Mouse (Mus musculus): ENCODE measurements around the gene Terf2ip. TPM values are rescaled to one million over a fixed set of nuclear protein-coding genes. Genes with fewer than 3 reads are reported as not detected.

Terf2ip gene
- 10 to 100 TPM; 42.9 to 43.9 TPM for total RNA-seq (2021)
- long read RNA-seq, transcript Terf2ip-201 (3 exons, 3,560 nt): major isoform, 137 of 143 reads
- long read RNA-seq, partial matches to known transcripts: 0 of 143 reads
- long read RNA-seq, other reads (novel, unspliced or antisense): 6 of 143 reads

DNA sequence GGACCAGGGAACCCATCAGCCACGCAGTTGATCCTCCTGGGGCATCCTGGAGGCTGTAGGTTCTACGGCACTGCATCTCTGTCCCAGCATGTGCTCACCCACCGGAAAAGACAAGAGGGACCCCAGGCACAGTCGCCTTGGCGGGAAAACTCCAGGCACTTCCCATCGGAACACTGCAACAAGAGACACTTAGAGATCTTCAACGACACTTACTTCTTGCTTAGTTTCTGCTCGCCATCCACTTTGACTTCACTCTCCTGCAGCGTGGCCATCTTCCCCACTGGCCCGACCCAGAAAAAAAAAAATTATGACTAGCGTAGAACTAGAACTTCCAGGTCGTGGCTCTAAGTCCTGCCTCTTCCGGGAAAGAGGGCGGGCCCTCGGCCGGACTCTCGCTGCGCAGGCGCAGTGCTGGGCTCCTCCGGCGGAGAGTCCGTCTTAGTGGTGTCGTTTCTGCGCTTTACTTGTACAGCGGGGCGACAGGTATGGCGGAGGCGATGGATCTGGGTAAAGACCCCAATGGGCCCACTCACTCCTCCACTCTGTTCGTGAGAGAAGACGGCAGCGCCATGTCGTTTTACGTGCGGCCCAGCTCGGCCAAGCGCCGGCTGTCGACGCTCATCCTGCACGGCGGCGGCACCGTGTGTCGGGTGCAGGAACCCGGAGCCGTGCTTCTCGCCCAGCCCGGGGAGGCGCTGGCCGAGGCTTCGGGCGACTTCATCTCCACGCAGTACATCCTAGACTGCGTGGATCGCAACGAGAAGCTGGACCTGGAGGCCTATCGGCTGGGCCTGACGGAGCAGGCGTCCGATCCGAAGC, at the start of gene Terf2ip, which contains the start of gene Kars:
TSS of gene Terf2ip (plus strand) at position 402 of the 819 bp plus-strand sequence.
TSS of gene Kars (minus strand) at position 327 of the 819 bp plus-strand sequence.
- peak; percentile 90 to 93 for DNase-seq (ENCODE audit: low spot score in 2 of 2)

- DNase-seq (ENCODE audit: low spot score in 2 of 2): no peak
Observed at GRCm38 (mm10) chr8:111962589-111962988, 48.6 kb upstream of the Terf2ip start.

DNA sequence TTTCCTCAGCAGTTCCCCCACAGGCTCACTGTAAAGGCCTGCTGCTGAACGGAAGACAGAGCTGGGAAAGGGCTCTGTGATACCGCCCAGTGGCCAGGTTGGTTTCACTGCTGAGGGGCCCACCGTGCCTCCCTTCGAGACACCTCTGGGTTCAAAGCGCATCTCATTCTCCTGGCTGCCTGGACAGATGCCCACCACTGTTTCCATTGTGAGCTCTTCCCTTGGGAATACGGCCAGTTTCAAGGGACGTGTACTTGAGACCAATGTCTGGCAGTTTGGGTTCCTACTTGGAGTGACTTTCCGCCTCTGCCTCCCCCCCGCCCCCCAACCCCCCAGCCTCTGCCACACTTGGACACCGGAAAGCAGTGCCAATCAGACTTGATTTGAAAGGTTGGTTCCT, 48.1 kb upstream of the Terf2ip start:
- no peak for DNase-seq (ENCODE audit: low spot score in 2 of 2)

DNA sequence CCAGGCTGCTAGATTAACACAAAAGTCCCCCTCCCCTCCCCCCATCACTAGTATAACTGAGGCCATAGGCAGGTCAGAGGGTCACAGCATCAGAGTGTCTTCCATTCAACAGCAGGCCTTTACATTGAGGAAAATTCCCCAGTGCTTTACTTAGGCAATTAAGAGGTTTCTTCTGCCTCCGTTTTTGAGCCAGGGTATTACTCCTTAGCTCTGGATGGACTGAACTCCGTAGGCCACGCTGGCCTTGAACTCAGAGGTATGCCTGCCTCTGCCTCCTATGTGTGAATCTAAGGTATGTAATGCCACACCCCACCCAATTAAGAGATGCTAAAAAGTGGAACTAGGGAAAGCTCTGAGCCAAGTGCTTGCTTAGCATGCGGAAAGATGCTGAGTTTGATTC, 47.7 kb upstream of the Terf2ip start:
- DNase-seq (ENCODE audit: low spot score in 2 of 2): no peak

- no peak for DNase-seq (ENCODE audit: low spot score in 2 of 2)
Observed at GRCm38 (mm10) chr8:111964351-111964750, 46.8 kb upstream of the Terf2ip start.

DNA sequence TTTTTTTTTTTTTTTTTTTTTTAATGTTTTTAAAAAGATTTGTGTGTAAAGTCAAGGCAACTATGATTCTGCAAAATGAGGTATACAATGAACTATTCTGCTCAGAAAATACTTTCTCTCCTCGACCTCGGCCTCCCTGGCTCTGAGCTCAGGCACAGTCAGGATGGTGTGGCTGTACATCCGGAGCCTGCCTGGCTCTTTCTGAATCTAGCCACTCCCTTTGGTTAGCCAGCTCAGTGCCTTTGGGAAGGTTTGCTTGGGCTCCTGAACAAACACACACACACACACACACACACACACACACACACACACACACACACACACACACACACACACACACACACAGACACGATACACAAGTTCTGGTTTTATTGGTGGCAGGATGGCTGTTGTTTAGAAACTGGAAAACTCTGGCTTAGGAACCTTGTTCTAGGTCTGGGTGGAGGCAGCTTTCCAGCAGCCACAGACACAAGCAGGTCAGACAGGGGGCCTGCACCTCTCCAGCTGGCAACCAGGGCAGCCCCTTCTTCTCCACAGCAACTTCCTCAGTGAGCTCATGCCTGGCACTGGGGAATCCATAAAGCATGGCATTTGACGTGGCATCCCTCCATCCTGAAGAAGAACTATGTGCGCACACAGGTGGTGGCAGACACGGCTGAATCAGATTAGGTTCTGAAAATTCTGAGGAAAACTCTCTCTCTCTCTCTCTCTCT, 46.2 kb upstream of the Terf2ip start:
- DNase-seq (ENCODE audit: low spot score in 2 of 2): no peak

DNA sequence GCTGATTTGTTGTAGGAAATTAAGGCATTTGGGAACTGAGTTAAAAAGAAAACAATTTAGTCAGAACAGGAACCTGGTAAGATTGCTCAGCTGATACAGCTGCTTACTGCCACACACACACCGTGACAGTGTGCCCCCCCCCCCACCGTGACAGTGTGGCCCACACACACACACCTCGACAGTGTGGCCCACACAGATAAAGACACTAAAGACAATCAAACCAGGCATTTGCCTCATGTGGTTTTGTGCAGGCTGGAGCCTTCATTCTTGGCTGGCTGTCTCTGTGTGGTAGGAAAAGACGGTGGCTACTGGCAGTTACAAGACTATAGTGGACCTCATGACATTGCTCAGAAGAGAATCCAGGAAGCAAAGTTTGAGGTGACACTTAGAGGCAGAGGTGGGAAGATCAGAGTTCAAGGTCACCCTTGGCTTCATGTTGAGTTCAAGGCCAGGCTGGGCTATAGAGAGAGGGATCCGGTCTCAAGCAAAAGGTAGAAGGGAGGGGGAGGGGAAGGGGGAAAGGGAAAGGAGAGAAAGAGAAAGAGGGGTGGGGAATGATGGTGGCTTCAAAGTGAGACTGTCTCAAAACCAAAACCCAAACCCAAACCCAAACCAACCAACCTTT, 43.8 kb upstream of the Terf2ip start:
- no peak for DNase-seq (ENCODE audit: low spot score in 2 of 2)

DNA sequence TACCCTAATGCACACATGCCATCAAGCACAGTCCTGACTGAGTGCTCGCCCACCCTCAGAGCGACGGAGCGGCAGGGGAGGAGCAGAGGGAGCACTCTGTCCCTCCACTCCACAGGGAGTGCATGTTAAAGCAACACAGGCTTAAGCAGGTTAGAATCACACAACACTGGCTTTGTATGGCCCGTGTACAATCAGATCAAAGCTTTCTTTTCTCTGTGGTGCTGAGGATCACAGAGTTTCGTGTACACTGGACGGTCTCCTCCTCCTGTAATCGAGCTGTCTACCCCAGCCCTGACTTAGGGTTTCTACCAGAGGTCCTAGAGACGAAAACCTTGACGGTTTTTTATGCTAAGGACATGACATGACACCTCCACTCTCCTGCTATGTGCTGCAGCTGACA, 42.7 kb upstream of the Terf2ip start:
- no peak for DNase-seq (ENCODE audit: low spot score in 2 of 2)

- DNase-seq (ENCODE audit: low spot score in 2 of 2): no peak
Observed at GRCm38 (mm10) chr8:111968991-111969390, 42.2 kb upstream of the Terf2ip start.

DNA sequence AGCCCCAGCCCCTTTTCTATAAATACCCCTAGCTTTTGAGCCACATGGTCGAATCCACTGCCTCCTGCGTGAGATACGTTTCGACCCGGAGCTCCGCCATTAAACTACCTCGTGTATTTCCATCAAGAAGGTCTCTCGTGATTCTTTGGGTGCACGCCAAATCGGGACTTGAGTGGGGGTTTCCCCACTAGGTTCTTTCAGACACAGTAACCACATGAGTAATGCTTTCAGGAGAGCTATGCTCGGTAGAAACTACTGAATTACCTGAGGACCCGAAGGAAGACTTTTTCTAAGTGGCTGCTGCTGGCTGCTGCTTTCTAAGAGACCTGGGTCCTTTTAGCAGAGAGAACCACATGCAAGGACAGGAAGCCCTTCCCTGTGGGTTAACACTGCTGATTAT, 37.1 kb upstream of the Terf2ip start:
- no peak for DNase-seq (ENCODE audit: low spot score in 2 of 2)

GRCm38 (mm10) chr8:111975706-111976105, 35.5 kb upstream of the Terf2ip start:
- no peak for DNase-seq (ENCODE audit: low spot score in 2 of 2)

GRCm38 (mm10) chr8:111976326-111976725, 34.9 kb upstream of the Terf2ip start:
- DNase-seq (ENCODE audit: low spot score in 2 of 2): no peak

- peak in 1 of 2 experiments; percentile 28 for DNase-seq (ENCODE audit: low spot score in 2 of 2)
Observed at GRCm38 (mm10) chr8:111978147-111978546, 33.1 kb upstream of the Terf2ip start.

GRCm38 (mm10) chr8:111982116-111982515, 29.1 kb upstream of the Terf2ip start:
- no peak for DNase-seq (ENCODE audit: low spot score in 2 of 2)

DNA sequence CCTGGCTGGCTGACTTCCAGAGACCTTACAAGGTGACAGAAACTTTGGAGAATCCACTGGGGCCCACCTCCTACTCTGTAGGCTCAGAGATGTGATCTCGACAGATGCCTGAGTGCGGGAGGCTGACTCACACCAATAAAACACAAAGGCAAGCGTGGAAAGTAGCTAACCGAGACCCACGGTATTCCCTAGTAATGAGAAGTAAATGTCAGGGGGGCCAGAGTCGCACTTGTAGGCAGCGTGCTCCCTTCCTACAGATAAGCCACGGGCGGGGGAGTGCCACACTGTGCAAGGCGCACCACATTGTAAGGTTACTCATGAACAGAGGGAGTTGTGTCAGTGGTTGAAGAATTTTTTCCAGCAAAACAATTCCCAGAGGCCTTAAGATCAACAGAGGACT, 26.7 kb upstream of the Terf2ip start:
- peak in 1 of 2 experiments; percentile 42 for DNase-seq (ENCODE audit: low spot score in 2 of 2)

GRCm38 (mm10) chr8:111989911-111990310, 21.3 kb upstream of the Terf2ip start:
- DNase-seq (ENCODE audit: low spot score in 2 of 2): peak; percentile 55 to 85

DNA sequence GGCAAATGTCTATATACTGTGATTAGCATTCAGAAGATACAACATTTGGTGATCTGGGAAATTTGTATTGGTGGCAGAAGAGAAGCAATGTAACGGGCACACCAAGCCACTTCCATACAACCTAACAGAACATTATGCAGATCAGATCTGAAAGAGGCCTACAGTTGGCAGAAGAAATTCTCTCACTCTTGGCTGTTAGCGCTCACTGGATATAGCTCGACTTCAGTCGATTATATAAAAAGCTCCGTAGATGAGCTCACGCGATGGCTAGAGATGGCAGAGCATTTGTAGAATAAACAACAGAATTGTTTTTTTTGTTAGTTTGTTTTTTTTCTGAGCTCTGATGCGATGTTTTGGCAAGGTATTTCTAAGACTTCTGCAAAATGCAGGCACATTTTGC, 19.9 kb upstream of the Terf2ip start:
- DNase-seq (ENCODE audit: low spot score in 2 of 2): no peak

DNA sequence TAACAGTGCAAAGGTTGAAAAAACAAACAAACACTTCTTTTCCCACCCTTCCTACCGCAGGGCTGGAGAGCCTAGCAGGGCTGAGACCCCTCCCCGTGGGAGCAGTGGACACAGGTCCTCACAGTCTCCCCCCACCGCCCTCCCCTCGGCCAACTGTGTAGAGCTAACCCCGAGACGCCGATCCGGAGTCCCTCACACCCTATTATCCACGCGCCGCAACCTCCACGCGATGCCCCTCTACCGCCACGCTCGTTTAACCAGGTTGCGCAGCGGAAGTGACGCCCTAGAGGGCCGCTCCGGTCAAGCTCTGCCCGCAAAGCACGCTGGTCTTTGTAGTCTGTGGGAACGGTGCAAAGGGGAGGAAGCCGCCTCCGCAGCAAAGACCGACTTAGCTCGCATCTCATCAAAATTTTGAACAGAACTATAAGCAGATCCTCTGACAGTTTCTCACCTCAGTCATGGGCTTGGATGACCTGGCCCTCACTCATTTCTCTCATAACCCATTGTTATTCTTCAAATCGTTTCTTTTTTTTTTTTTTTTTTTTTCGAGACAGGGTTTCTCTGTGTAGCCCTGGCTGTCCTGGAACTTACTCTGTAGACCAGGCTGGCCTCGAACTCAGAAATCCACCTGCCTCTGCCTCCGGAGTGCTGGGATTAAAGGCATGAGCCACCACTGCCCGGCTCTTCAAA, 19.0 kb upstream of the Terf2ip start, which contains the start of gene Adat1:
TSS of gene Adat1 (minus strand) at position 290 of the 690 bp plus-strand sequence.
- peak; percentile 80 to 90 for DNase-seq (ENCODE audit: low spot score in 2 of 2)

- no peak for DNase-seq (ENCODE audit: low spot score in 2 of 2)
Observed at GRCm38 (mm10) chr8:111992703-111993039, 18.5 kb upstream of the Terf2ip start.

DNA sequence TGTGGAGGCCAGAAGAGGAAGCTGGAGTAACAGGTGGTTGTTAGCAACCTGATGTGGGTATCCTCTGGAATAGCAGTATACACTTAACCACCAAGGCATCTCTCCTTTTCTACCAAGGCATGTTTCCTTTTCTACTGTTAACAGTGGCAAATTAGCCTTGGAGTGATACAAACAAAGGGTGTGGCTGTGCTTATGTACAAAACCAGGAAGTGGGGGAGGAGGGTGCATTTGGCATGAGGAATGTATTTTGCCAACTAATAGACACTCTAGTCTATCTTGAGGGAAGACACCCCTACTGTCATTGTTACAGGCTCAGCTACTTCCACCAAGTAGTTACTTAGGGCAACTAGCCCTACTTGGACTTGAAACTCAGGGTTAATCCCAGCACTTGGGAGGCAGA, 6.4 kb upstream of the Terf2ip start:
- DNase-seq (ENCODE audit: low spot score in 2 of 2): no peak

DNA sequence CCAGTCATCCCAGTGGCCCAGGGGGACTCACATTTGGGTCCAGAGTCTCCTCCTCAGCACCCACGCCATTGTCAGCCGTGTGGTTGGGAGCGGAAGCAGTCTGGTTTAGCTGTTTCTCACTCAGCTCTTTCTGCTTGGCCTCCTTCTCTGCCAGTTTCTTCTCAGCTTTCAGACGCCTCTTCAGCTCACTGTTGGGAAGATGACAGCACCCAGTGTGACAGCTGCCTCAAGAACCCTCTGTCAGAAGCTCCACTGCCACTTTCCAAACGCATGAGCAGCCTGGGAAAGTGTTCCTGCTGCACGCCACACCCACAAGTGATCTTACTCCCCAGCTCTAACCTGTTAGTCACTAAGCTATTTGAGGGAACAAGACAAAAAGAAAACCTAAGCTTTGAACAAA, 5.6 kb upstream of the Terf2ip start:
- DNase-seq (ENCODE audit: low spot score in 2 of 2): peak; percentile 56 to 67

All from layer of hippocampus, adult 18-20 months (tissue).